Mouse (Mus musculus): ENCODE data around the gene Gm3604. TPM values are rescaled to one million over a fixed set of nuclear protein-coding genes. Genes with fewer than 3 reads are reported as not detected.

Gene Gm3604
- polyA plus RNA-seq (2012) = 0.20 and 0.73 TPM in 2 replicates

GRCm38 (mm10) chr13:62382952-62383351 lies at the start of gene Gm3604:
TSS of gene Gm3604 (minus strand) at chr13:62383177.

Other genes starting within 250 kb of the Gm3604 start
- gene Gm49359, start 83.7 kb upstream of the Gm3604 start, polyA plus RNA-seq (2012) = 0.18 and 0.71 TPM in 2 replicates
- 0.17 TPM in 1 of 2 replicates, not detected in the other for gene Zfp935, start 175.3 kb upstream of the Gm3604 start, polyA plus RNA-seq (2012)
- gene Zfp934, start 188.0 kb upstream of the Gm3604 start, polyA plus RNA-seq (2012) = 1.6 and 1.7 TPM in 2 replicates
- gene 6720489N17Rik, start 241.0 kb upstream of the Gm3604 start, polyA plus RNA-seq (2012) = 0.14 and 0.36 TPM in 2 replicates